Comparison of ENCODE assay signal across 8 mouse cellular contexts in genomic region chr6:4457555-4457996, GRCm38 (mm10). TPM values are rescaled to one million over a fixed set of nuclear protein-coding genes. Genes with fewer than 3 reads are reported as not detected.
DNase-seq lines count a peak whose midpoint lies in the region; ATAC-seq lines count a peak whose summit lies in the region.

No protein-coding gene starts in this region.

- DNase-seq in midbrain, embryonic 10.5 days (ENCODE audit: low spot score) = peak; percentile 32
- DNase-seq in midbrain, embryonic 14.5 days = no peak
- DNase-seq in heart, postnatal 10 days = peak; percentile 75 to 78
- DNase-seq in liver, embryonic 11.5 days (ENCODE audit: low spot score) = no peak
- DNase-seq in cerebellum, adult 11-12 months = no peak
- DNase-seq in MN1 (ENCODE audit: low spot score) = no peak

- intact Hi-C loops in heart, postnatal 10 days (cut with DNase I) = loop anchor here (5.0 kb wide), 1 partner anchor 40 kb away; no protein-coding TSS in a partner anchor

- peaks cover 27% of the 10 kb centered on the region for H3K4me1 ChIP-seq in midbrain, embryonic 10.5 days
- H3K4me1 ChIP-seq in midbrain, embryonic 14.5 days (ENCODE audit: control insufficient read depth, insufficient read depth, low read length) = no peaks in the 10 kb centered on the region
- H3K4me1 ChIP-seq in embryonic facial prominence, embryonic 13.5 days = peaks cover 28% of the 10 kb centered on the region
- peaks cover 15% of the 10 kb centered on the region for H3K4me1 ChIP-seq in liver, embryonic 11.5 days (replicated peaks; ENCODE audit: control insufficient read depth, insufficient read depth, low read length)
- H3K4me1 ChIP-seq in stomach, embryonic 15.5 days = peaks cover 4% of the 10 kb centered on the region; the same call in 1 of the 2 replicates

- no peaks in the 10 kb centered on the region for H3K36me3 ChIP-seq in midbrain, embryonic 10.5 days
- no peaks in the 10 kb centered on the region for H3K36me3 ChIP-seq in midbrain, embryonic 14.5 days (ENCODE audit: control insufficient read depth, insufficient read depth, low read length)
- H3K36me3 ChIP-seq in embryonic facial prominence, embryonic 13.5 days = no peaks in the 10 kb centered on the region
- no peaks in the 10 kb centered on the region for H3K36me3 ChIP-seq in liver, embryonic 11.5 days (ENCODE audit: control insufficient read depth, insufficient read depth, low read length)
- H3K36me3 ChIP-seq in stomach, embryonic 15.5 days = no peaks in the 10 kb centered on the region

- no peak overlapping the region for H3K4me3 ChIP-seq in midbrain, embryonic 10.5 days
- H3K4me3 ChIP-seq in midbrain, embryonic 14.5 days (replicated peaks; ENCODE audit: low read depth, low read length) = no peak overlapping the region
- H3K4me3 ChIP-seq in embryonic facial prominence, embryonic 13.5 days = no peak overlapping the region
- H3K4me3 ChIP-seq in liver, embryonic 11.5 days (ENCODE audit: low read depth, low read length) = no peak overlapping the region
- no peak overlapping the region for H3K4me3 ChIP-seq in stomach, embryonic 15.5 days (replicated peaks)

- no peaks in the 10 kb centered on the region for H3K9me3 ChIP-seq in midbrain, embryonic 10.5 days (replicated peaks)
- no peaks in the 10 kb centered on the region for H3K9me3 ChIP-seq in midbrain, embryonic 14.5 days (ENCODE audit: control insufficient read depth, low read length)
- H3K9me3 ChIP-seq in embryonic facial prominence, embryonic 13.5 days = no peaks in the 10 kb centered on the region
- H3K9me3 ChIP-seq in liver, embryonic 11.5 days (ENCODE audit: control insufficient read depth, low read length) = no peaks in the 10 kb centered on the region
- H3K9me3 ChIP-seq in stomach, embryonic 15.5 days = no peaks in the 10 kb centered on the region

- no peak overlapping the region for H3K4me2 ChIP-seq in midbrain, embryonic 14.5 days (ENCODE audit: low read length)
- H3K4me2 ChIP-seq in embryonic facial prominence, embryonic 13.5 days = peak overlapping the region; percentile 52
- H3K4me2 ChIP-seq in liver, embryonic 11.5 days = peak overlapping the region; percentile 47; the same call in 1 of the 2 replicates
- no peak overlapping the region for H3K4me2 ChIP-seq in stomach, embryonic 15.5 days

- H3K27me3 ChIP-seq in midbrain, embryonic 10.5 days (ENCODE audit: low read depth, poor library complexity, severe bottlenecking) = no peaks in the 10 kb centered on the region
- H3K27me3 ChIP-seq in midbrain, embryonic 14.5 days (ENCODE audit: control insufficient read depth, insufficient read depth, low read length) = no peaks in the 10 kb centered on the region
- H3K27me3 ChIP-seq in embryonic facial prominence, embryonic 13.5 days = no peaks in the 10 kb centered on the region
- no peaks in the 10 kb centered on the region for H3K27me3 ChIP-seq in liver, embryonic 11.5 days (replicated peaks; ENCODE audit: control insufficient read depth, insufficient read depth, low read length)
- H3K27me3 ChIP-seq in stomach, embryonic 15.5 days (replicated peaks) = no peaks in the 10 kb centered on the region

- H3K27ac ChIP-seq in midbrain, embryonic 10.5 days (replicated peaks) = no peak overlapping the region
- no peak overlapping the region for H3K27ac ChIP-seq in midbrain, embryonic 14.5 days (replicated peaks; ENCODE audit: low read depth, low read length)
- H3K27ac ChIP-seq in embryonic facial prominence, embryonic 13.5 days = peak overlapping the region; percentile 99
- H3K27ac ChIP-seq in liver, embryonic 11.5 days (ENCODE audit: low read depth, low read length) = no peak overlapping the region
- H3K27ac ChIP-seq in stomach, embryonic 15.5 days = peak overlapping the region; percentile 91

- no peak for ATAC-seq in midbrain, embryonic 14.5 days (ENCODE audit: low FRiP score, low TSS enrichment)
- ATAC-seq in embryonic facial prominence, embryonic 13.5 days (ENCODE audit: insufficient number of reproducible peaks, insufficient read depth, low FRiP score, low TSS enrichment, low read depth) = peak; percentile 81
- no peak for ATAC-seq in liver, embryonic 11.5 days (replicated peaks; ENCODE audit: low FRiP score)
- peak; percentile 71; the same call in 1 of the 2 replicates for ATAC-seq in stomach, embryonic 15.5 days (ENCODE audit: insufficient read depth, low FRiP score, low read depth)

- WGBS in midbrain, embryonic 10.5 days = 27% methylated on average over 6 of the region's 6 CpGs
- 38% methylated on average over 6 of the region's 6 CpGs for WGBS in midbrain, embryonic 14.5 days
- WGBS in embryonic facial prominence, embryonic 13.5 days = 13% methylated on average over 6 of the region's 6 CpGs
- 27% methylated on average over 6 of the region's 6 CpGs for WGBS in liver, embryonic 11.5 days
- 27% methylated on average over 6 of the region's 6 CpGs for WGBS in stomach, embryonic 15.5 days

- no peak overlapping the region for H3K9ac ChIP-seq in midbrain, embryonic 14.5 days (replicated peaks; ENCODE audit: low read length)
- no peak overlapping the region for H3K9ac ChIP-seq in embryonic facial prominence, embryonic 13.5 days
- H3K9ac ChIP-seq in liver, embryonic 11.5 days (ENCODE audit: low read depth, low read length) = no peak overlapping the region
- H3K9ac ChIP-seq in stomach, embryonic 15.5 days = no peak overlapping the region

RNA-seq across cellular contexts. Expression of gene Col1a2, which starts 47.0 kb away (rescaled TPM):
- 84.9 and 139 TPM in 2 replicates for polyA plus RNA-seq in midbrain, embryonic 10.5 days (2016; fragmentation: Nextera tagmentation; extraction: Ambion mirVana)
- polyA plus RNA-seq in midbrain, embryonic 14.5 days (2014; fragmentation: Nextera tagmentation; extraction: Ambion mirVana) = 2.4 and 88.1 TPM in 2 replicates
- 820 and 892 TPM in 2 replicates for polyA plus RNA-seq in embryonic facial prominence, embryonic 13.5 days (2015; fragmentation: Nextera tagmentation; extraction: Ambion mirVana)
- 100 to 1,000 TPM; 594 to 659 TPM for total RNA-seq in heart, postnatal 10 days (2021)
- 144 and 156 TPM in 2 replicates for polyA plus RNA-seq in liver, embryonic 11.5 days (2014; fragmentation: Nextera tagmentation; extraction: Ambion mirVana)
- 740 and 755 TPM in 2 replicates for polyA plus RNA-seq in stomach, embryonic 15.5 days (2015; fragmentation: Nextera tagmentation; extraction: Ambion mirVana)

Comparison
In these comparisons a context has a peak if more than half of its experiments do, and no peak if none do; other contexts are left out.
1. DNase-seq: peak in midbrain, embryonic 10.5 days (single experiment) and heart, postnatal 10 days (2 of 2); none in midbrain, embryonic 14.5 days (single experiment), liver, embryonic 11.5 days (single experiment), cerebellum, adult 11-12 months (single experiment) and MN1 (single experiment).
2. H3K27ac ChIP-seq: peak in embryonic facial prominence, embryonic 13.5 days (single experiment) and stomach, embryonic 15.5 days (single experiment); none in midbrain, embryonic 10.5 days (single experiment), midbrain, embryonic 14.5 days (single experiment) and liver, embryonic 11.5 days (single experiment).
3. ATAC-seq: peak in embryonic facial prominence, embryonic 13.5 days (single experiment) and stomach, embryonic 15.5 days (single experiment); none in midbrain, embryonic 14.5 days (single experiment) and liver, embryonic 11.5 days (single experiment).
4. H3K4me2 ChIP-seq: peak in embryonic facial prominence, embryonic 13.5 days (single experiment) and liver, embryonic 11.5 days (single experiment); none in midbrain, embryonic 14.5 days (single experiment) and stomach, embryonic 15.5 days (single experiment).